Mouse (Mus musculus) megakaryocyte-erythroid progenitor cell, adult 5-6 weeks (primary cell): ENCODE results near the gene Cmtm4. TPM values are rescaled to one million over a fixed set of nuclear protein-coding genes. Genes with fewer than 3 reads are reported as not detected.

Experiments used
- ATAC-seq: replicated peaks from 2 replicates; pipeline ENCODE4 v1.8.0; 2016; ENCODE audit warnings: mild to moderate bottlenecking, inconsistent platforms; ENCODE audit not compliant: severe bottlenecking, poor library complexity, low FRiP score, low TSS enrichment
- total RNA-seq, 2 experiments: library from RNA; stranded (forward) in 1 of 2; stranded (reverse) in 1 of 2; fragments of 200-1000, 215-1000 nt in 1 of 2; fragments of >200 nt in 1 of 2; fragmentation: Nextera tagmentation in 1 of 2; gene quantifications; 2 replicates each; pipeline ENCODE4 v1.2.3; 2014 to 2017

Cmtm4 gene
- 0.32 and 1.2 TPM in 2 replicates for total RNA-seq (2014; fragmentation: Nextera tagmentation)
- 1.1 and 1.7 TPM in 2 replicates for total RNA-seq (2017)

GRCm38 (mm10) chr8:104395703-104396357 lies at the start of gene Cmtm4:
Cmtm4 (minus strand) TSS chr8:104395807.
- ATAC-seq: peak; percentile 64

GRCm38 (mm10) chr8:104445248-104445647 lies 49.6 kb upstream of the Cmtm4 start:
- no peak for ATAC-seq

DNA sequence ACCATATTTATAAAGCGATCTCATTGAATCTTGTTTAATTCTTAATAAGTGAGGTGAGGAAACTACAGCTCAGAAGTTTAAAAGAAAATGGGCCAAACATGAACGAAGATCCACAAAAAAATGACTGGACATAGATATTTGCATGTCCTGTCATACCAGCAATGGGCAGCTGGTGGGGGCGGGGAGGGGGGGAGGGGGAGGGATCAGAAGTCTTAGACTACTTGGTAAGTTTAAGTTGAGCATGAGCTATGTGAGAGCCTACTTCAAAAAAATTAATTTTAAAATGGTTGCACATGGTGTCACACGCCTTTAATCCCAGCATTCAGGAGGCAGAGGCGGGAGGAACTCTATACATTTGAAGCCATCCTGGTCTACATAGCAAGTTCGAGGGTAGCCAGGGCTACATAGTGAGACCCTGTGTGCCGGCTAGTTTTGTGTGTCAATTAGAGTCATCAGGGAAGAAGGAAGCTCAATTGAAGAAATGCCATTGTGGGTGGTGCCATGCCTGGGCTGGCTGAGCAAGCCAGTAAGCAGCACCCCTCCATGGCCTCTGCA lies 47.6 kb upstream of the Cmtm4 start:
- no peak for ATAC-seq

DNA sequence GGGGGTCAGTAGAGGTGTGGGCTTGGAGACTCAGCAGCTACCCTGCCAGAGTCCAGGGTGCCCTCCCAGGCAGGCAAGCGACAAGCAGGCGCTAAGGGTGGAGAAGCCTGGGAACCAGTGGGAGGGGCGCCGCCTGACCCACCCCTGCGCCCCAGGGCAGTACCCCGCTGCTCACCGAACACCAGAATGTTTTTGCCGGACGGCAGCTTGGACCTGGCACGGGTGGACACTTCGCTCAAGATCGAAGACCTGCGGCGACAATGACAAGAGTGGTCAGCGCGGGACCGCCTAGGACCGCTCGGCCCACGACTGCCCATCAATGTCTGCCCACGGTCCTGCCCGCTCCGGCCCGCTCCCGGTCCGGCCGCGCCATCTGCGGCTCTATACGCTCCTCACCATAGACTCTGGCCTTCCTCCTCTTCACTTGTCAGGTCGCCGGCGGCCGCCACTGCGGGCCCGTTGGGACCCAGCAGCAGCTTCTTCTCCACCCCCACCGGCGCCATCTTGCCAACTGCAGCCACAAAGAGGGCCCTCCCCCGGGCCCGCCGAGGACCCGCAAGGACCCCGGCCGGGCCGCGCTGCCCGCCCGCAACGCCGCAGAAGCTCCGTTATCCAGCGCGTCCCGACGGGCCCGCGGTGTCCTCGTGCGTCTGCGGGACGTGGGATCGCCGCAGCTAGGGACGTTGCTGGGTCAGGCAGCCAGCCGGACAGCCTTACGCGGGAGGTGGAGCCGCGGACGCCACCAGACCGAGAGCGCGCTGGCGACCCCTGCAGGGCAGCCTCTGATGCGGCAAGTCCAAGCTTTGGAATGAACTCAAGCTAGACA lies 46.9 kb upstream of the Cmtm4 start, which contains the start of gene Dync1li2:
TSS of gene Dync1li2 (minus strand) at position 749 of the 826 bp plus-strand sequence.
- peak; percentile 84 for ATAC-seq

- ATAC-seq: peak; percentile 17; the same call in 1 of the 2 replicates
Observed at GRCm38 (mm10) chr8:104441613-104442012, 46.0 kb upstream of the Cmtm4 start.

DNA sequence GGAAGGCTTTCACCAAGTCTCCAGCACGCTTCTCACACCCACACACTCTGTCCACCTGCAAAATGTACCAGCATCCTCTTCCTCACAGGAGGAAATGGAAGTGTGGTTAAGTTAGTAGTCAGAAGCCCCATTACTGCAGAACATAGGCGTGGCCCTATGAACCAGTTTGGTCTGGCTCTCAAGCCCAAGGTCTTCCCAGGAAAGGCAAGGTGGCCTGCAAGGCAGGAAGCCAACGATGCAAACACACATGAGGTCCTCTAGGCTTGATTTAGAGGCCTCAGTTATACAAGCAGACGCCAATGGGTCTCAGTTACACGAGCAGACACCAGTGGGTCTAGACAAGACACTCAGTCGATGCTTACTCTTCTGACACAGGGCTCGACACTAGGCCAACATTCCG lies 43.9 kb upstream of the Cmtm4 start:
- no peak for ATAC-seq

GRCm38 (mm10) chr8:104437494-104438135 lies 42.0 kb upstream of the Cmtm4 start:
- no peak for ATAC-seq

- ATAC-seq: no peak
Observed at GRCm38 (mm10) chr8:104436591-104436990, 41.0 kb upstream of the Cmtm4 start.

GRCm38 (mm10) chr8:104436038-104436437 lies 40.4 kb upstream of the Cmtm4 start:
- peak; percentile 96 for ATAC-seq

DNA sequence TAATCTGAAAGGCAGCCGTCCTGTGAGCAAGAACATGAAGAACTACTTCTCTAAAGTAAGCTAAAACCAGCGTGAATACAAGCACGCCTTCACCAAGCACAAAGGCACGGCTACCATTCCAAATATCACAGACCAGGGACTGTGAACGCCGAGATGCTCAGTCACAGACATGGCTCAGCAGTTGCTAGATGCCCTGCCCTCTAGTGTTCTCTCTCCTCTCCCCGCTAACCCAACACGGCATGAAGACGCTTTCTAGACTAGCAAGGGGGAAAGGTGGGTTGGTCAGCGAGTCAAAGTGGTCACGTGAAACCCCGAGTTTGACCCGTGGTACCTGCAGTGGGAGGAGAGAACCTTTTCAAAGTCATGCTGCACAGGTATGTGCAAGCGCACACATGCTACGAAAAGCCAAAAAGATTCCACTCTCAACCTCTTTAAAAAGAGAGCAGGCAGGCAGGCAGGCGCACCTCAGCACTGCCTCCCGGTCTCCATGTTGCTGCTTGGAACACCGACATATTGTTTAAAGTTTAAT lies 39.3 kb upstream of the Cmtm4 start:
- ATAC-seq: no peak

GRCm38 (mm10) chr8:104434275-104434674 lies 38.7 kb upstream of the Cmtm4 start:
- ATAC-seq: peak; percentile 52

DNA sequence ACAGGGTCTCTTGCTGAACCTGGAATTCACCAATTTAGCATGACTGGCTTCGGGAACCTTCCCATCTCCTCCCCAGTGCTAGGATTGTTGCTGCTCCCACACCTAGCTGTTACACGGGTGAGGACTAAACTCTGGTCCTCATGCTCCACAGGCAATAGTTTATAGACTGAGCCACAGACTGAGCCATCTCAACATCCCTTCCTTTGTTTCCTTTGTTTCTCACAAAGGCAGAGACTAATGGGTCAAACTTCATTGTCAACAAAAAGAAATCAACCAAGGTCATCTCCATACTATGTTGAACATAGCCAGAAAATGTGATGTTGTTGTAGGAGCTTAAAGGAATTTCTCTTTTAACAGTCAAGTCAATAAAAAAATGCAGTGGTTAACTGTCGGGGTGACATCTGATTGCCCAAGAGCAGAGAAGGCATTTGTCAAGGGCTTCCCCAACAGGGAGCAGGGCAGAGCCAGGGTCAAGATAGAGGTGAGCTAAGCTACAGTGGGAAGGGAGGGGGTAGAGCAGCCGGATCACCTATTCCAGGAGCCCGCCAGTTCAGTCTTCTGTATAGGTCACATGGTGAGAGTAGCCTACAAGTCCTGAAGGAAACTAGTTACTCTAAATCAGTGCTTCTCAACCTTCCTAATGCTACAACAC lies 37.7 kb upstream of the Cmtm4 start:
- ATAC-seq: no peak

GRCm38 (mm10) chr8:104432656-104433055 lies 37.0 kb upstream of the Cmtm4 start:
- ATAC-seq: no peak

GRCm38 (mm10) chr8:104430230-104430629 lies 34.6 kb upstream of the Cmtm4 start:
- ATAC-seq: no peak

GRCm38 (mm10) chr8:104427703-104428102 lies 32.1 kb upstream of the Cmtm4 start:
- no peak for ATAC-seq

- no peak for ATAC-seq
Observed at GRCm38 (mm10) chr8:104422313-104422712, 26.7 kb upstream of the Cmtm4 start.

GRCm38 (mm10) chr8:104416022-104416421 lies 20.4 kb upstream of the Cmtm4 start:
- no peak for ATAC-seq

DNA sequence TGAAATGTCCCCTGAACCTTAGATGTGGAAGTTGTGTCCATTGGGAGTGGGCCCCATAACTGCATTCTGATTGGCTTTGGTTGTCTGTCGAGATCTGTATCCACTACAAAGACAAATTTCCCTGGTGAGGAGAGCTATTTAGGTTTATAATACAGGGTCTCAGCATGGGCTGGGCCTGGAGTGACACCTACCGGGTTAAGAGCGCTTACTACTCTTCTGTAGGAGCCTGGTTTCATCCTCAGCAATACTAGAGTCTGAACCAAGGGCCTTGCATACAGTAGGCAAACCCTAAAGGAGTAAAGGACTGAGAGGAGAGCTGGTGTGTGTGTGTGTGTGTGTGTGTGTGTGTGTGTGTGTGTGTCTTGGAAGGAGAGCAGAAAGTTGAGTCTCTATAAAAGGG lies 18.6 kb upstream of the Cmtm4 start:
- ATAC-seq: no peak

DNA sequence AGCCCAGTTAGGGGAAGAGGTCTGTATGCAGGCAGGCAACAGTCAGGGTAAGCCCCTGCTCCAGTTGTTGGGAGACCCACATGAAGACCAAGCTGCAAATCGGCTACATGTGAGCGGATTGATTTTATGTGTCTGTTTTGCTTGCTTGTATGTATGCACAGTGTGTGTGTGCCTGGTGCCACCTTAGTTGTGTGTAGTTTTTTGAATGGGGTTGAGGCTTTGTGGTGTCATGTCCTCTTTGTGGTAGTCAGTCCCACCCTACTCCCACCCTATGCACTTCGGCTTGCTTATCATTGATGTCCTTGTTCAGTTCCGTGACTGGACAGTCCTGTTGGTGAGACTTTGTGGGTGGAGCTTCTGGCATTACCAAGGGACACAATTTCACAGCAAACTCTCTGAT lies 18.2 kb upstream of the Cmtm4 start:
- no peak for ATAC-seq
